Mouse (Mus musculus): Measurements from ENCODE around the gene Max. TPM values are rescaled to one million over a fixed set of nuclear protein-coding genes. Genes with fewer than 3 reads are reported as not detected.

Gene Max
- total and polyA plus RNA-seq, 3 experiments: 27.0 to 76.2 (median 65.6) TPM

DNA sequence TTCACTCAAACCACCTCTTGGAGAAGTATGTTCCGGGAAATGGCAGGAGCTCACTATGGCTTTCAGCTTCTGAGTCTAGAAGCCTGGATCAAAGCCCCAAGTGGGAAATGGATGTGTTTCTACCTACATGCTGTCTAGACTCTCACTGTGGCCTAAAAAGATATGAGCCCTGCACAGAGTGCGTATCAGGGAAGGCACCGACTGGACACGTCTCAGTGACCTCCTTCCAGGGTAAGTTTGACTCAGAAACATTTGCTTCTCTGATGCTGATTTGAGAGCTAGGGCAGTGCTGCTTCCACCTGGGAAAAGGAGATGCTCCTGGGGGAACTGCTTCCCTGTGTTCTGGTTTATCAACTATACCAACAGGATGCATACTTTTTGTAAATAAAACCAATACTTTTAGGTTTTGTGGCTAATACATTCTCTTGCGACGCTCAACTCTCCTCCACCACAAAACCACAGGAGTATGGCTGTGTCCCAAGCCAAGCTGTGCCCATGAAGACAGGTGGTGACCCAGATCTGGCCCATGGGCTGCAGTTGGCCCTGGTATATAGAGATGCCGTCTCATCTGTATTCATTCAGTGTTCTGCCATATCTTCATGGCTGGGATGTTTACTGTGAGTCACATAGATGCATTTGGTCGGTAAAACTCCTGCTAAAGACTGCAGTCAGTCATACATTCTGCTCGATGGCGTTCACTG lies 36.9 kb downstream of the Max start:
- WGBS: 85% methylated on average over 10 of the region's 10 CpGs
- Histone ChIP-seq H3K4me1 (ENCODE audit: control insufficient read depth, insufficient read depth, low read length) (peaks cover 10% of the 10 kb centered on the region), H3K27ac (no peak overlapping the region), H3K79me2 (replicated peaks; ENCODE audit: control insufficient read depth, insufficient read depth, low read length) (no peaks in the 10 kb centered on the region), H3K4me3 (no peak overlapping the region), H3K9ac (ENCODE audit: low read depth, low read length) (no peak overlapping the region), H3K27me3 (ENCODE audit: control insufficient read depth, insufficient read depth, low read length) (no peaks in the 10 kb centered on the region), H3K36me3 (ENCODE audit: control insufficient read depth, insufficient read depth, low read length) (no peaks in the 10 kb centered on the region)
- TF ChIP-seq EP300 (IDR thresholded peaks at IDR 0.05; ENCODE audit: insufficient read depth, low read depth, low read length) (no peak), POLR2A (IDR thresholded peaks at IDR 0.05; ENCODE audit: insufficient read depth, low read depth, low read length) (no peak), CTCF (IDR thresholded peaks at IDR 0.05) (no peak)
- DNase-seq: no peak
- intact Hi-C loops (cut with DNase I): loop anchor here (5.0 kb wide), 2 partner anchors 37 to 88 kb away; partner anchors contain the start of gene Max

DNA sequence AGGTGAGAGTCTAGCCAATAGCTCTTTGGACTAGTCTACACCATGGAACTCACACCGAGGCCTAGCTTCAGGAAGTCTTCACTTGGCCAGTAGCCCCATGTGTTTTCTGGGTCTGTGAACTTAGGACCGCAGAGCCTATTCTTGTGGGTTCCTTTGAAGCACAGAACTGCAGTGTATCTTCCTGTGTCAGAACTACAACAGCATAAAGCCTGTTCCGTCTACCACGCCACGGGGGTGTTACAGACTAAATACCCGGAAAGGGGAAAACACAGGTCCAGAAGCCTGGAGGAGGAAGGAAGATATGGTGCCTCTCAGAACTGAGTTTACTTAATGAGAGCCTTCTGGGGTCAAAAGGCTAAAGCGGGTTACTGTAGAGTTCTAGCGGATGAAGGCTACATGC lies 38.9 kb downstream of the Max start:
- DNase-seq: peak in 1 of 2 experiments; percentile 36

DNA sequence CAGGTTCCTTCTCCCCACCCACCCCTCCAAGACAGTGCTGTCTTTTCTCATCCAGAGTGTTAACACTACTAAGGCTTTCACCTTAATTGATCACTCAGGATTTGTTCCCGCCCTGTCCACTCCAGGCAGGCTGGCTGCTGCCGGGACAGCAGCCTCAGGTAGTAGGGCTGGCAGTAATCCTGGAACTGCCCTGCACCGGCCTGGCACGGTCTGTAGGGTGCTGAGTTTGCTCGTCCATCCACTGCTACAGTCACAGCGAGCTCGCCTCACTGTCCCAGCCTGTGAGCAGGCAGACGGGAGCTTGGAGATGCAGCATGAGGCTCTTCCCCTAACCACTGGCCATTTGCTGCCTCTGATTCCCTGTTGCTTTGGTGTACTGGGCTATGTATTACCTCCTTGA lies 41.0 kb downstream of the Max start:
- Histone ChIP-seq H3K9ac (ENCODE audit: low read depth, low read length) (no peak overlapping the region), H3K4me1 (ENCODE audit: control insufficient read depth, insufficient read depth, low read length) (no peaks in the 10 kb centered on the region), H3K4me3 (no peak overlapping the region), H3K27me3 (ENCODE audit: control insufficient read depth, insufficient read depth, low read length) (no peaks in the 10 kb centered on the region), H3K79me2 (replicated peaks; ENCODE audit: control insufficient read depth, insufficient read depth, low read length) (no peaks in the 10 kb centered on the region), H3K36me3 (ENCODE audit: control insufficient read depth, insufficient read depth, low read length) (no peaks in the 10 kb centered on the region), H3K27ac (no peak overlapping the region)
- intact Hi-C loops (cut with DNase I): no loop called here
- no peak for DNase-seq
- no peak for TF ChIP-seq CTCF (IDR thresholded peaks at IDR 0.05)
- TF ChIP-seq EP300 (IDR thresholded peaks at IDR 0.05; ENCODE audit: insufficient read depth, low read depth, low read length): no peak
- TF ChIP-seq POLR2A (IDR thresholded peaks at IDR 0.05; ENCODE audit: insufficient read depth, low read depth, low read length): no peak
- 83% methylated on average over 8 of the region's 8 CpGs for WGBS

More for the DNA sequence above, 38.9 kb downstream of the Max start:
- TF ChIP-seq CTCF (IDR thresholded peaks at IDR 0.05) (no peak), EP300 (IDR thresholded peaks at IDR 0.05; ENCODE audit: insufficient read depth, low read depth, low read length) (peak; percentile 42; the same call in 1 of the 2 replicates)
- H3K4me3 ChIP-seq: no peak overlapping the region
- intact Hi-C loops (cut with DNase I): loop anchor here (2.0 kb wide), 1 partner anchor 38 kb away; no protein-coding TSS in a partner anchor
- no peaks in the 10 kb centered on the region for H3K27me3 ChIP-seq (ENCODE audit: control insufficient read depth, insufficient read depth, low read length)
- WGBS: 57% methylated on average over 8 of the region's 8 CpGs
- no peaks in the 10 kb centered on the region for H3K79me2 ChIP-seq (replicated peaks; ENCODE audit: control insufficient read depth, insufficient read depth, low read length)
- no peaks in the 10 kb centered on the region for H3K36me3 ChIP-seq (ENCODE audit: control insufficient read depth, insufficient read depth, low read length)
- H3K9ac ChIP-seq (ENCODE audit: low read depth, low read length): no peak overlapping the region
- H3K27ac ChIP-seq: peak overlapping the region; percentile 57
- H3K4me1 ChIP-seq (ENCODE audit: control insufficient read depth, insufficient read depth, low read length): peaks cover 10% of the 10 kb centered on the region

DNA sequence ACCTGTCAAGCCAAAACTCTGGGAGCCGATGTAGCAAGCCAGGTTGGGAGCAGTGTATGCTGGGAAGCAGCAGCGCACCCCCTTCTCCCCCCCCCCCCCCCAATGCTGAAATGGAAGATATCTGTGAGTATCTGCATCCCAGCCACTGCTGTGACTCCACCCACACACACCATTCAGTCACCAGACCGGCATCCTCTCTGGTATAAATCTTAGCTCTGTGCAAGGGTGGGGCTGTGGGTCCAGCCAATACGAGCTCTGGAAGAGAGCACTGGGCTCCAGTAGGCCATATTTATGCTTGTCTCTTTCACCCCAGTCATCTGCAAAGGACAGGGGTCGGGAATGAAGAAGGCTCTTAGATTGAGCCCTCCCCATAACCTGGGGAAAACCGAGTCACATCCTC lies 41.6 kb downstream of the Max start:
- H3K79me2 ChIP-seq (replicated peaks; ENCODE audit: control insufficient read depth, insufficient read depth, low read length): no peaks in the 10 kb centered on the region
- no peaks in the 10 kb centered on the region for H3K36me3 ChIP-seq (ENCODE audit: control insufficient read depth, insufficient read depth, low read length)
- intact Hi-C loops (cut with DNase I): no loop called here
- no peak for TF ChIP-seq CTCF (IDR thresholded peaks at IDR 0.05)
- TF ChIP-seq POLR2A (IDR thresholded peaks at IDR 0.05; ENCODE audit: insufficient read depth, low read depth, low read length): no peak
- TF ChIP-seq EP300 (IDR thresholded peaks at IDR 0.05; ENCODE audit: insufficient read depth, low read depth, low read length): no peak
- H3K27ac ChIP-seq: no peak overlapping the region
- no peaks in the 10 kb centered on the region for H3K4me1 ChIP-seq (ENCODE audit: control insufficient read depth, insufficient read depth, low read length)
- H3K9ac ChIP-seq (ENCODE audit: low read depth, low read length): no peak overlapping the region
- no peak for DNase-seq
- H3K4me3 ChIP-seq: no peak overlapping the region
- WGBS: 83% methylated on average over 6 of the region's 6 CpGs
- H3K27me3 ChIP-seq (ENCODE audit: control insufficient read depth, insufficient read depth, low read length): no peaks in the 10 kb centered on the region

DNA sequence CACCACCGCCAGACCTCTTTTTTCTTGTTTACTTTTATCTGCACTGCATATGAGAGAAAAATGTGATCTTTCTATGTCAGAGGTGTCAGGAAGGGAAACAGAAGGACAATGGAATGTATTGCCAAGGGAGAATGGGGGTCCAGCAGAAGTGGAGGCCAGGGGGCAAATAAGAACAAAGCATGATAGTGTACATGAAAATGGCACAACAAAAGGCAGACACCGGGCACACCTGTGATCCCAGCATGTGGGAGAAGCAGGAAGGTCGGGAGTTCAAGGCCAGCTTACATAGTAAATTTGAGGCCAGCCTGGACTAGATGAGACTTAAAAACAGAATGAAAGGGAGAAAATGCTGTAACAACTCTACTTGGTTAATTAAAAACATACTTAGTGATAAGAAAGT lies 43.1 kb downstream of the Max start:
- no peaks in the 10 kb centered on the region for H3K27me3 ChIP-seq (ENCODE audit: control insufficient read depth, insufficient read depth, low read length)
- no peaks in the 10 kb centered on the region for H3K79me2 ChIP-seq (replicated peaks; ENCODE audit: control insufficient read depth, insufficient read depth, low read length)
- no peaks in the 10 kb centered on the region for H3K36me3 ChIP-seq (ENCODE audit: control insufficient read depth, insufficient read depth, low read length)
- no peak overlapping the region for H3K4me3 ChIP-seq
- WGBS: 67% methylated on average over 3 of the region's 3 CpGs
- TF ChIP-seq EP300 (IDR thresholded peaks at IDR 0.05; ENCODE audit: insufficient read depth, low read depth, low read length): no peak
- no peak for TF ChIP-seq CTCF (IDR thresholded peaks at IDR 0.05)
- no peak for TF ChIP-seq POLR2A (IDR thresholded peaks at IDR 0.05; ENCODE audit: insufficient read depth, low read depth, low read length)
- H3K27ac ChIP-seq: no peak overlapping the region
- no peaks in the 10 kb centered on the region for H3K4me1 ChIP-seq (ENCODE audit: control insufficient read depth, insufficient read depth, low read length)
- no peak for DNase-seq
- H3K9ac ChIP-seq (ENCODE audit: low read depth, low read length): no peak overlapping the region
- intact Hi-C loops (cut with DNase I): no loop called here

DNA sequence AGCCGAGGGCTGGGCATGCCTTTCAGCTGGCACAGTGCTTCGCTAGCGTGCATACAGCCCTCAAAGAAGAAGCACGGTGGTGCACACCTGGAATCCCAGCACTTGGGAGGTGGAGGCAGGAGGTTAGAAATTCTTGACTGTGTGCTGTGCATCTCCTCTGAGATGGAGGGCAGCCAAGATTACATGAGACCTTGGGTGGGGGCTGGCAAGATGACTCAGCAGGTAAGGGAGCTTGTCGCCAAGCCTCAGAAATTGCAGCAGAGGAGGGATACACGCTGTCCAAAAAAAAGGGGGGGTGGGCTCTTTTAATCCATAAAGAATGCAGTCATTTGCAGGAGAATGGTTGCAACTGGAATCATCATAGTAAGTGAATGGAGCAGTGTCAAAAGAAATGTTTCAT lies 43.9 kb downstream of the Max start:
- DNase-seq: no peak
- intact Hi-C loops (cut with DNase I): no loop called here
- Histone ChIP-seq H3K27ac (no peak overlapping the region), H3K9ac (ENCODE audit: low read depth, low read length) (no peak overlapping the region), H3K36me3 (ENCODE audit: control insufficient read depth, insufficient read depth, low read length) (no peaks in the 10 kb centered on the region), H3K27me3 (ENCODE audit: control insufficient read depth, insufficient read depth, low read length) (no peaks in the 10 kb centered on the region), H3K4me3 (no peak overlapping the region), H3K79me2 (replicated peaks; ENCODE audit: control insufficient read depth, insufficient read depth, low read length) (no peaks in the 10 kb centered on the region), H3K4me1 (ENCODE audit: control insufficient read depth, insufficient read depth, low read length) (no peaks in the 10 kb centered on the region)
- no peak for TF ChIP-seq EP300 (IDR thresholded peaks at IDR 0.05; ENCODE audit: insufficient read depth, low read depth, low read length)
- no peak for TF ChIP-seq POLR2A (IDR thresholded peaks at IDR 0.05; ENCODE audit: insufficient read depth, low read depth, low read length)
- TF ChIP-seq CTCF (IDR thresholded peaks at IDR 0.05): no peak
- 83% methylated on average over 6 of the region's 6 CpGs for WGBS

Data from heart, adult 2 months (tissue).